Mouse (Mus musculus): Measurements from ENCODE around the gene Ralgapa2. TPM values are rescaled to one million over a fixed set of nuclear protein-coding genes. Genes with fewer than 3 reads are reported as not detected.

The Ralgapa2 gene
- polyA plus RNA-seq, 1 experiment from 2014 or later: 3.6 TPM

DNA sequence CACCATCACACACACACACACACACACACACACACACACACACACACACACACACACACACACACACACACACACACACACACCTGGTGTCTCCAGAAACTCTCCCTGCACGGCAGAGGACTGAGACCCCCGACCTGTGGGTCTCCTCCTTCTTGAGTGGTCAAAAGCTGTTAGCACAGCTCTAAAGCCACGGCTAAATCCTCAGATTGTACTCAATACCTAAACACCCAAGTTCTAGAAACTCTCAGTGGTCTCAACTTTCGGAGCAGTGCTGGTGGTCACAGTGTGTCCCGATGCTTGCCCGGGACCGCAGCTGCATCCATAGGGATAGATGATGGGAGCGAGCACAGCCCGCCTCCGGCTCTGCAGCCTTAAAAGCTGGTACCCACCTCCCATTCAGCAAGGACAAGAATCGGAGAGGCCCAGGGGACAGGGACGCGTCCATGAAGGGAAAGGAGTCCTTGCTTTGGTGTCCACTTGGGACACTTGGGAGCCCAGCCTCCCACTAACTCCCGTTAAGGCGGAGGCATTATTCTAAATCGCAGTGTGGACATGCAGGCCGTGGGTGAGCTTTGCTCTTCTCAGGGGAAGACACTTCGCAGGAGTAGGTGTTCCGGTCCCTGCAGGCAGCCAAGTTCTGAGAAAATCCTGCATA, 293.1 kb downstream of the Ralgapa2 start:
- Histone ChIP-seq H3K36me3 (ENCODE audit: insufficient read depth, low read length) (no peaks in the 10 kb centered on the region), H3K4me3 (replicated peaks; ENCODE audit: low read depth, low read length) (no peak overlapping the region), H3K27ac (no peak overlapping the region), H3K4me2 (ENCODE audit: low read length) (no peak overlapping the region), H3K9me3 (replicated peaks; ENCODE audit: low read length) (no peaks in the 10 kb centered on the region), H3K9ac (ENCODE audit: low read depth, low read length) (no peak overlapping the region), H3K4me1 (replicated peaks; ENCODE audit: insufficient read depth, low read length) (peaks cover 31% of the 10 kb centered on the region), H3K27me3 (ENCODE audit: insufficient read depth, low read length) (peaks cover 84% of the 10 kb centered on the region)
- TF ChIP-seq CTCF (IDR thresholded peaks at IDR 0.05; ENCODE audit: low read depth): no peak
- DNase-seq (ENCODE audit: low spot score): no peak
- 3% methylated on average over 19 of the region's 19 CpGs for WGBS
- no peak for ATAC-seq (replicated peaks; ENCODE audit: low FRiP score, low read depth)

DNA sequence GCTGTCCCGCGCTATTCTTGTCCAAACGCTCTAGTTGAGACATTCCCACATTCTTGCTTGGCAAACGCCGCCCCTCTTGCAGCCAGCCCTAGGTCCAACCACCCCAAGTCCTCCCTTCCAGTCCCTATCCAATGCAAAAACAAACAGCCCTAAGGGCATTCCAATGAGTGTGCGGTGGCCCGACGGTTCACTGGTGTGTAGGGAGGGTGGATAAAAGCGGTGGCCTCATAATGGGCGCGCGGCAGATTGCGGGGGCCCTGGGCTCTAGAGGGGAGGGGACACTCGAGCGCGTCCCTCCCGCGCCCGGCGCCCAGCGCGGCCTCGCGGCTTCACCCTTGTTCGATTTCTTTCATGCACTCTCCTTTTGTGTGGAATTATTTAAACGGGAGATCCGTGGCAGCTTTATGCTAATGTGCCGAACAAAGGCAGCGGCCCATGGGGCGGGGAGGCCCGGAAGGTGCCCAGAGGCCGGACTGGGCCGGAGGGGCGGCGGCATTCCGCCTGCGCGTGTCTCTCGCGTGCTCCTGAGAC, 293.9 kb downstream of the Ralgapa2 start:
- Histone ChIP-seq H3K27ac (no peak overlapping the region), H3K4me2 (ENCODE audit: low read length) (peak overlapping the region; percentile 45), H3K36me3 (ENCODE audit: insufficient read depth, low read length) (no peaks in the 10 kb centered on the region), H3K4me3 (replicated peaks; ENCODE audit: low read depth, low read length) (peak overlapping the region; percentile 27), H3K9ac (ENCODE audit: low read depth, low read length) (no peak overlapping the region), H3K9me3 (replicated peaks; ENCODE audit: low read length) (no peaks in the 10 kb centered on the region), H3K4me1 (replicated peaks; ENCODE audit: insufficient read depth, low read length) (peaks cover 29% of the 10 kb centered on the region), H3K27me3 (ENCODE audit: insufficient read depth, low read length) (peaks cover 80% of the 10 kb centered on the region)
- no peak for DNase-seq (ENCODE audit: low spot score)
- ATAC-seq (replicated peaks; ENCODE audit: low FRiP score, low read depth): no peak
- TF ChIP-seq CTCF (IDR thresholded peaks at IDR 0.05; ENCODE audit: low read depth): no peak
- WGBS: 1% methylated on average over 40 of the region's 40 CpGs

DNA sequence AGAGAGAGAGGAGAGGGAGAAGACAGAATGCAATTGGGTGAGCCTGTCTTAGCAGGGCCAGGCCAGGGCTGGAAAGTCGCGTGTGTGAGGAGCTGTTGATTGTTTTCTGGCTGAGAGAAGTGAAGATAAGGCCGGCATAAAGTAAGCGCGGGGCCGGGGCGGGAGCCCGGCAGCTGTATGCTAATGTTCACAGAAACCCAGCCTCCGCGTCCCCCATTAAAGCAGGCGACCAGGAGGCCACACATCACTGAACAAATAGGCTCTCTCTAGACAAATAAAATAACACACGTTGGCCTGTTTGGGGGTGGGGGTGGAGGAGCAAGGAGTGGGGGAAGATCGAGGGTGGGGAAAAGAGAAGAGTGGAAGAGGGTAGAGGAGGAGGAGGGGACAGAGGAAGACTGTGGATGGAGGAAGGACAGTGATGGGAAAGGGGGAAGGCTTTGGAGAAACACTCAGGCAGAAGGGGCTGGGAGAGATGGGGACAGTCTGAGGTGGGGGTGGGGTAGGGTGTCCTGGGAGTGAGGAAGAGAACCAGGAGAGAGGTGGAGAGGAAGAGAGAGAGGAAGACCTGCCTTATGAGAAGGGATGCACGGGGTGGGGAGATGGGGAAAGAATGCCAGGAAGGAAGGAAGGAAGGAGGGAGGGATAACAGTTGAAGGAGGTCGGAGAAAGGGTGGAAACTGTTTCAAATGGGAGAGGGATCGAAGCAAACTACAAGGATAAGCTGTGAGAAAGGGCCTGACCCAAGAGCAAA, 294.7 kb downstream of the Ralgapa2 start:
- H3K9me3 ChIP-seq (replicated peaks; ENCODE audit: low read length): no peaks in the 10 kb centered on the region
- ATAC-seq (replicated peaks; ENCODE audit: low FRiP score, low read depth): no peak
- H3K4me1 ChIP-seq (replicated peaks; ENCODE audit: insufficient read depth, low read length): peaks cover 21% of the 10 kb centered on the region
- H3K27ac ChIP-seq: no peak overlapping the region
- DNase-seq (ENCODE audit: low spot score): peak; percentile 22
- no peak for TF ChIP-seq CTCF (IDR thresholded peaks at IDR 0.05; ENCODE audit: low read depth)
- no peak overlapping the region for H3K4me3 ChIP-seq (replicated peaks; ENCODE audit: low read depth, low read length)
- H3K4me2 ChIP-seq (ENCODE audit: low read length): no peak overlapping the region
- H3K36me3 ChIP-seq (ENCODE audit: insufficient read depth, low read length): no peaks in the 10 kb centered on the region
- peaks cover 71% of the 10 kb centered on the region for H3K27me3 ChIP-seq (ENCODE audit: insufficient read depth, low read length)
- WGBS: 3% methylated on average over 16 of the region's 16 CpGs
- H3K9ac ChIP-seq (ENCODE audit: low read depth, low read length): no peak overlapping the region

DNA sequence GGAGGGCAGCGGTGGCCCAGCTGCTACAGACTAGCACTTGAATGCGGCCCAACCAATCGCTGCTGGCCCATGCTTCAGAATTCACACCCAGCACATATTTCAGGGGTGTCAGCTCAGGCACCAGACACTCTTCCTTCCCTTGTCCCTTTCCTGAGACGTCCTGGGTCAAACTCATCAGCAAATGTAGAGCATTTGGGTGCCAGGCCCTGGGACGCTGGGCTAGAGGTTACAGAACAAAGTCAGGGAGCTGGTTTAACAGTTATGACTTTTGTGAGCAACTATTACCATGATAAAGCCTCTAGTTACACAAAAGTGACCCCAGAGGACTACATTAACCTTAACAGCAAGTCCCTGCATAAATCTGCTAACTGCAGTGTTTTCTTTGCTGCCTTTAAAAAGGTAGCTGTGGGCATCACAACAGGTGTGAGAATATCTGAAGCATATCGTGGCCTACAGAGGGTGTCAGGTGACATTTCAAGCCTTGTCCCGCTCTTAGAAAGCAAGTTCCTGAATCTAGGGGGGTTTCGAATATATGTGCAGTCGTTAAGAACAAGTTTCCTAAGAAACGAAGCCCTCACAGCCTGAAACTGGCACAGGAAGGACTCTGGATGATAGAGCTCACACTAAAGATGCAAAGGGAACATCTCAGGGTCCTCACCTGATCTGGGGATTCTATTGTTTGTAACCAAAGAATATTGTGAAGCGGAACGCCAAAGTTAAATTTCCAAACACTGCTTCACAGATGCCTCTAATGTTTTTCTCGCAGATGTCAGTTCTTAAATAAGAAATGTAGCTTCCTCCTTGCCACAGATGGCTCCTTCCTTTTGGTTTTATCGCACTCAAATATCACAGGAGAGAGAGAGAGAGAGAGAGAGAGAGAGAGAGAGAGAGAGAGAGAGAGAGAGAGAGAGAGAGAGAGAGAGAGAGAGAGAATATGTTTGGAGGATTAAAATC, 295.8 kb downstream of the Ralgapa2 start:
- WGBS: 12% methylated on average over 14 of the region's 14 CpGs
- TF ChIP-seq CTCF (IDR thresholded peaks at IDR 0.05; ENCODE audit: low read depth): no peak
- peaks cover 10% of the 10 kb centered on the region; the same call in 1 of the 2 replicates for H3K4me1 ChIP-seq (replicated peaks; ENCODE audit: insufficient read depth, low read length)
- H3K36me3 ChIP-seq (ENCODE audit: insufficient read depth, low read length): no peaks in the 10 kb centered on the region
- H3K27me3 ChIP-seq (ENCODE audit: insufficient read depth, low read length): peaks cover 63% of the 10 kb centered on the region
- H3K27ac ChIP-seq: no peak overlapping the region
- no peak overlapping the region for H3K4me3 ChIP-seq (replicated peaks; ENCODE audit: low read depth, low read length)
- no peak for DNase-seq (ENCODE audit: low spot score)
- H3K9ac ChIP-seq (ENCODE audit: low read depth, low read length): no peak overlapping the region
- H3K9me3 ChIP-seq (replicated peaks; ENCODE audit: low read length): no peaks in the 10 kb centered on the region
- no peak overlapping the region for H3K4me2 ChIP-seq (ENCODE audit: low read length)
- ATAC-seq (replicated peaks; ENCODE audit: low FRiP score, low read depth): no peak

DNA sequence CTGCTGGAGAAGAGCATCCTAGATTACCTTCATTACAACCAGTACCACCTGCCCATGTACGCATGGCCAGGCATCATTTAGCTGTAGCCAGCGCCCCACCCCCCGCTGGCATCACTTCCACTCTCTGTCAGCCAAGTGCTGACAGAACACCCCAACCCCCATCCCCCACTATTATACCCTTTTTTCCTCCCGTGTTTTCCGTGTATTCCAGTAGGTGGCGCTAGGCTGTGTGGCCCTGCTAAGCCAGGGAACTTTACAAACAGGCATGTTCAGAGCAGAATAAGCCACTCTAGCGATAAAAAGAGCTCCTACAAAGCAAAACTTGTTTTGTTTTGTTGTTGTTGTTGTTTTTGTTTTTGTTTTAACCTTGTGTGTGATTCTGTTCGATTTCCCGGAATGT, 297.4 kb downstream of the Ralgapa2 start:
- DNase-seq (ENCODE audit: low spot score): peak; percentile 79
- peak; percentile 89 for TF ChIP-seq CTCF (IDR thresholded peaks at IDR 0.05; ENCODE audit: low read depth)
- H3K4me2 ChIP-seq (ENCODE audit: low read length): no peak overlapping the region
- peaks cover 48% of the 10 kb centered on the region for H3K27me3 ChIP-seq (ENCODE audit: insufficient read depth, low read length)
- no peaks in the 10 kb centered on the region for H3K36me3 ChIP-seq (ENCODE audit: insufficient read depth, low read length)
- no peak for ATAC-seq (replicated peaks; ENCODE audit: low FRiP score, low read depth)
- H3K27ac ChIP-seq: no peak overlapping the region
- H3K9ac ChIP-seq (ENCODE audit: low read depth, low read length): no peak overlapping the region
- H3K4me3 ChIP-seq (replicated peaks; ENCODE audit: low read depth, low read length): no peak overlapping the region
- H3K9me3 ChIP-seq (replicated peaks; ENCODE audit: low read length): no peaks in the 10 kb centered on the region
- 4% methylated on average over 9 of the region's 9 CpGs for WGBS
- H3K4me1 ChIP-seq (replicated peaks; ENCODE audit: insufficient read depth, low read length): peaks cover 7% of the 10 kb centered on the region; the same call in 1 of the 2 replicates

DNA sequence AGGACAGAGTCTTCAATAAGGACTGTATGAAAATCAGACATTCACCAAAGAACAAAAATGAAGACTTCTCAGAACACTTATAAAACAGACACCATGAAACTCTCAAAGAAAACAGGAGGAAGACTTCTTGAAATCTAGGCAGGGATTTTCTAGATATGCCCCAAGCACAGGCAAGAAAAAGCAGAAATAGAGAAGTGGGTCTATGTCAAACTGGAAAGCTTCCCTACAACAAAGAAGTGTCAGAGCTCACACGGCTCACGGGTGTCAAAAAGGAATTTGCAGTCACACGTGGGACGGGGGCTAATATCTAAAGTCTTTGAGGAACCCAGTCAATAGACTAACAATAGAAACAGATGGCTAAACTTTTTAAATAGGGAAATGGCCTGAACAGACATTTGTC, 301.2 kb downstream of the Ralgapa2 start:
- 31% methylated on average over 4 of the region's 4 CpGs for WGBS

More for the DNA sequence above, 301.2 kb downstream of the Ralgapa2 start:
- Histone ChIP-seq H3K27me3 (ENCODE audit: insufficient read depth, low read length) (peaks cover 19% of the 10 kb centered on the region), H3K9me3 (replicated peaks; ENCODE audit: low read length) (no peaks in the 10 kb centered on the region), H3K4me2 (ENCODE audit: low read length) (no peak overlapping the region), H3K36me3 (ENCODE audit: insufficient read depth, low read length) (no peaks in the 10 kb centered on the region), H3K4me1 (replicated peaks; ENCODE audit: insufficient read depth, low read length) (no peaks in the 10 kb centered on the region), H3K27ac (no peak overlapping the region), H3K4me3 (replicated peaks; ENCODE audit: low read depth, low read length) (no peak overlapping the region), H3K9ac (ENCODE audit: low read depth, low read length) (no peak overlapping the region)
- no peak for TF ChIP-seq CTCF (IDR thresholded peaks at IDR 0.05; ENCODE audit: low read depth)
- ATAC-seq (replicated peaks; ENCODE audit: low FRiP score, low read depth) (no peak), DNase-seq (ENCODE audit: low spot score) (no peak)

Data from kidney, postnatal 0 days (tissue).